Mouse (Mus musculus) spleen, adult 2 months (tissue): ENCODE measurements around the gene Alkbh6.

Experiments
- CTCF ChIP-seq: fragments of 200-500 bp; IDR thresholded peaks from 2 replicates; pipeline ENCODE4 v1.5.1; 2011; ENCODE audit warnings: mild to moderate bottlenecking, inconsistent platforms; ENCODE audit not compliant: insufficient read depth, insufficient read length, insufficient replicate concordance; ENCODE audit errors: extremely low read depth
- POLR2A ChIP-seq: fragments of 200-500 bp; IDR thresholded peaks from 2 replicates; pipeline ENCODE4 v1.6.1; 2011; ENCODE audit warnings: low read depth, low read length, inconsistent platforms

DNA sequence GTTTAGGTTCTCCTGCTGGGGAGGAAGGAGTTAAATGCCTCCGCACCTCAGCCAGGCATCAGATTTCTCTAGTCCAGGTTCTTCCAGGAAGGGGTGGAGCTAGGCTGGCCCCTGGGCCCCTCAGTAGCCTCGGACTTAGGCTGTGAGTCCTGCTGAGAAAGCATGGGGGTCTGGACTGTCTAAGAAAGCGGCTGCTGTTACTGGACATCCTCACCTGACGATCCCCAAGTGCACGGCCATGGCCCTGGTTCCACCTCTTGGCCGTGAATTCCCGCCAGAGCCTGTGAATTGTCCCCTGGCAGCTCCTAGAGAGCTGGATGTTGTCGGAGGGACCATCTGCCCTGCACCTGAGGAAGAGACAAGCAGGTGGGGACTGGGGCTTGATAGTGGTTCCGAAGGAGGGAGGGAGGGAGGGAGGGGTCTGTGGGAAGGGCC, 6.2 kb downstream of the Alkbh6 start, which contains the start of gene Syne4:
- TF ChIP-seq POLR2A (no peak), CTCF (no peak)
